Mouse (Mus musculus) kidney, postnatal 36 days (tissue): ENCODE results near the gene Olfr1033.
A peak's percentile ranks its signal among the peaks of the same experiment; 100 is the strongest.
"Not testable (repeated sequence)": the region's sequence is repeated elsewhere in the genome, so short reads cannot be mapped to it uniquely, and the experiment has no call there.

Experiments used
- DNase-seq, 2 experiments: peaks; one replicate each; pipeline ENCODE4 v3.0.0; 2021 to 2022; ENCODE audit warnings: mixed read lengths in 2 of 2

Gene Olfr1033

GRCm38 (mm10) chr2:86020406-86020805, at the start of gene Olfr1033:
Gene Olfr1033, plus strand, starts transcription at chr2:86020633.
- peak in 1 of 2 experiments; percentile 3 for DNase-seq

- DNase-seq = no peak
Observed at GRCm38 (mm10) chr2:85973595-85973994, 46.8 kb upstream of the Olfr1033 start, which contains the start of gene Olfr1029. Gene Olfr1029, plus strand, starts transcription at chr2:85973895.

- DNase-seq = no peak
Observed at GRCm38 (mm10) chr2:85978976-85979375, 41.5 kb upstream of the Olfr1033 start, which contains the start of gene Olfr1030. Gene Olfr1030, plus strand, starts transcription at chr2:85979276.

GRCm38 (mm10) chr2:85990004-85990403, 30.4 kb upstream of the Olfr1033 start, which contains the start of gene Olfr1031:
Gene Olfr1031, plus strand, starts transcription at chr2:85990304.
- DNase-seq = no peak

- DNase-seq = no peak
Observed at GRCm38 (mm10) chr2:86005240-86005639, 15.2 kb upstream of the Olfr1033 start, which contains the start of gene Olfr1032. Gene Olfr1032, plus strand, starts transcription at chr2:86005540.

- DNase-seq = not testable (repeated sequence)
Observed at GRCm38 (mm10) chr2:86021518-86021917, 1.1 kb downstream of the Olfr1033 start.

GRCm38 (mm10) chr2:86045561-86045960, 25.1 kb downstream of the Olfr1033 start, which contains the start of gene Olfr1034:
Gene Olfr1034, plus strand, starts transcription at chr2:86045861.
- DNase-seq = no peak

GRCm38 (mm10) chr2:86050777-86051176, 30.3 kb downstream of the Olfr1033 start:
- not testable (repeated sequence) for DNase-seq

- DNase-seq = not testable (repeated sequence)
Observed at GRCm38 (mm10) chr2:86063766-86064165, 43.3 kb downstream of the Olfr1033 start.

- DNase-seq = no peak
Observed at GRCm38 (mm10) chr2:86070189-86070588, 49.8 kb downstream of the Olfr1033 start.

- not testable (repeated sequence) for DNase-seq
Observed at GRCm38 (mm10) chr2:86073692-86074091, 53.3 kb downstream of the Olfr1033 start, which contains the start of gene Olfr1036. Gene Olfr1036, plus strand, starts transcription at chr2:86073992.

GRCm38 (mm10) chr2:86080478-86080877, 60.0 kb downstream of the Olfr1033 start:
- DNase-seq = not testable (repeated sequence)

GRCm38 (mm10) chr2:86087285-86087684, 66.9 kb downstream of the Olfr1033 start, which contains the start of gene Olfr1037:
Gene Olfr1037, minus strand, starts transcription at chr2:86087385.
- DNase-seq = no peak
